12 mouse cellular contexts compared by ENCODE assay signal in genomic region chr9:86624039-86624438, GRCm38 (mm10). TPM values are rescaled to one million over a fixed set of nuclear protein-coding genes. Genes with fewer than 3 reads are reported as not detected.
DNase-seq lines count a peak whose midpoint lies in the region; ATAC-seq and TF ChIP-seq lines count a peak whose summit lies in the region.
"Had no signal": no experiment of that assay in that cellular context is flagged by ENCODE, and none has a peak within 500 bp of the region (broad histone marks: within the 10 kb centered on the region; RNA-seq: fewer than 3 reads in every experiment).

No protein-coding gene starts in this region.

- H3K27me3 ChIP-seq in limb, embryonic 15.5 days = no peaks in the 10 kb centered on the region
- no peaks in the 10 kb centered on the region for H3K27me3 ChIP-seq in limb, embryonic 10.5 days (ENCODE audit: low read depth, poor library complexity, severe bottlenecking)
- H3K27me3 ChIP-seq in C2C12 (ENCODE audit: control insufficient read depth, insufficient read depth, insufficient read length) = no peaks in the 10 kb centered on the region

- peak overlapping the region; percentile 1; the same call in 1 of the 2 replicates for H3K27ac ChIP-seq in limb, embryonic 15.5 days
- no peak overlapping the region for H3K27ac ChIP-seq in limb, embryonic 10.5 days
- peak overlapping the region; percentile 90 for H3K27ac ChIP-seq in embryonic fibroblast, embryonic 13.5 days (ENCODE audit: insufficient read depth, low read length)
- H3K27ac ChIP-seq: kidney, postnatal 0 days had no signal

- H3ac ChIP-seq in C2C12 (ENCODE audit: control insufficient read depth, insufficient read length, low read depth) = no peak overlapping the region

- ATAC-seq in limb, embryonic 15.5 days (ENCODE audit: insufficient number of reproducible peaks, low FRiP score, low TSS enrichment, low read depth) = no peak
- ATAC-seq: forebrain, postnatal 0 days; hindbrain, embryonic 16.5 days had no signal

- no peak overlapping the region for H3K4me2 ChIP-seq in limb, embryonic 15.5 days

- no peaks in the 10 kb centered on the region for H3K36me3 ChIP-seq in limb, embryonic 15.5 days
- no peaks in the 10 kb centered on the region for H3K36me3 ChIP-seq in limb, embryonic 10.5 days
- peaks cover 4% of the 10 kb centered on the region for H3K36me3 ChIP-seq in C2C12 (ENCODE audit: control insufficient read depth, insufficient read depth)

- 70% methylated on average over 12 of the region's 12 CpGs for WGBS in limb, embryonic 15.5 days
- WGBS in limb, embryonic 10.5 days = 92% methylated on average over 12 of the region's 12 CpGs

- H3K4me1 ChIP-seq in limb, embryonic 15.5 days = peaks cover 11% of the 10 kb centered on the region
- H3K4me1 ChIP-seq in limb, embryonic 10.5 days = no peaks in the 10 kb centered on the region
- H3K4me1 ChIP-seq in embryonic fibroblast, embryonic 13.5 days (ENCODE audit: control insufficient read depth, insufficient read depth, low read length) = peaks cover 38% of the 10 kb centered on the region

- H3K9ac ChIP-seq in limb, embryonic 15.5 days = no peak overlapping the region
- H3K9ac ChIP-seq: forebrain, postnatal 0 days had no signal

- H3K79me3 ChIP-seq in C2C12 (ENCODE audit: low read depth) = no peaks in the 10 kb centered on the region

- H3K79me2 ChIP-seq in C2C12 (ENCODE audit: control insufficient read depth, insufficient read depth) = peaks cover 11% of the 10 kb centered on the region

- H3K9me3 ChIP-seq in limb, embryonic 15.5 days = no peaks in the 10 kb centered on the region
- no peaks in the 10 kb centered on the region for H3K9me3 ChIP-seq in limb, embryonic 10.5 days (replicated peaks)

- H3K4me3 ChIP-seq in limb, embryonic 15.5 days = no peak overlapping the region
- no peak overlapping the region for H3K4me3 ChIP-seq in limb, embryonic 10.5 days
- no peak overlapping the region for H3K4me3 ChIP-seq in C2C12 (ENCODE audit: insufficient read depth, poor library complexity, severe bottlenecking)
- no peak overlapping the region for H3K4me3 ChIP-seq in embryonic fibroblast, embryonic 13.5 days (ENCODE audit: insufficient read depth, low read length)

- TF ChIP-seq CTCF in C2C12 (IDR thresholded peaks at IDR 0.05; ENCODE audit: control insufficient read depth, insufficient read depth, insufficient read length) = no peak
- TF ChIP-seq CTCF in embryonic fibroblast, embryonic 13.5 days (IDR thresholded peaks at IDR 0.05; ENCODE audit: borderline replicate concordance, insufficient read depth, low read length) = no peak

- no peak for TF ChIP-seq POLR2A in embryonic fibroblast, embryonic 13.5 days (IDR thresholded peaks at IDR 0.05; ENCODE audit: low read depth, low read length)

- DNase-seq in limb, embryonic 10.5 days (ENCODE audit: low spot score) = no peak
- DNase-seq in CD4-positive, CD25-positive, alpha-beta regulatory T cell, adult 2 months (ENCODE audit: low read depth, low spot score) = peak; percentile 12
- no peak for DNase-seq in adrenal gland, postnatal 14 days
- no peak for DNase-seq in gastrocnemius, postnatal 25 days
- DNase-seq: adrenal gland, postnatal 25 days; forebrain, postnatal 0 days had no signal

TF ChIP-seq in C2C12, 6 proteins besides CTCF, POLR2A, EP300 and RAD21:
- TF ChIP-seq MYOD1 (IDR thresholded peaks at IDR 0.05; ENCODE audit: control insufficient read depth, insufficient read length, low read depth) (peak; percentile 61), MAX (IDR thresholded peaks at IDR 0.05) (peak; percentile 47), CEBPB (IDR thresholded peaks at IDR 0.05; ENCODE audit: low read depth) (no peak), USF1 (IDR thresholded peaks at IDR 0.05; ENCODE audit: low read depth) (no peak), FOSL1 (IDR thresholded peaks at IDR 0.05; ENCODE audit: insufficient read depth, low read length, poor library complexity, severe bottlenecking) (no peak), MYOG (IDR thresholded peaks at IDR 0.05; ENCODE audit: control insufficient read depth, extremely low read depth, insufficient read length) (no peak)

RNA-seq across cellular contexts. Expression of gene Rwdd2a, which starts 52.2 kb away (rescaled TPM):
- 3.2 and 3.4 TPM in 2 replicates for polyA plus RNA-seq in limb, embryonic 15.5 days (2015; fragmentation: Nextera tagmentation; extraction: Ambion mirVana)
- polyA plus RNA-seq in limb, embryonic 10.5 days (2016; fragmentation: Nextera tagmentation; extraction: Ambion mirVana) = 1.6 and 2.6 TPM in 2 replicates
- polyA plus RNA-seq in C2C12 (2012; fragmentation: generic; extraction: Trizol) = 0.80 TPM
- polyA plus RNA-seq in embryonic fibroblast, embryonic 13.5 days (2011; ENCODE audit: insufficient read length, low read depth, missing spikeins) = 2.2 and 2.3 TPM in 2 replicates
- 4.7 and 4.9 TPM in 2 replicates for total RNA-seq in adrenal gland, postnatal 14 days (2021)
- total RNA-seq in gastrocnemius, postnatal 25 days (2021) = under 1 TPM; 0.26 to 0.27 TPM
- total RNA-seq: megakaryocyte-erythroid progenitor cell, adult 5-6 weeks had no signal

RNA-seq across cellular contexts. Expression of gene Pgm3, which starts 52.4 kb away (rescaled TPM):
- polyA plus RNA-seq in limb, embryonic 15.5 days (2015; fragmentation: Nextera tagmentation; extraction: Ambion mirVana) = 38.6 and 39.5 TPM in 2 replicates
- 34.2 and 37.2 TPM in 2 replicates for polyA plus RNA-seq in limb, embryonic 10.5 days (2016; fragmentation: Nextera tagmentation; extraction: Ambion mirVana)
- 8.9 TPM for polyA plus RNA-seq in C2C12 (2012; fragmentation: generic; extraction: Trizol)
- 27.6 and 30.8 TPM in 2 replicates for polyA plus RNA-seq in embryonic fibroblast, embryonic 13.5 days (2011; ENCODE audit: insufficient read length, low read depth, missing spikeins)
- 23.0 and 29.3 TPM in 2 replicates for total RNA-seq in adrenal gland, postnatal 14 days (2021)
- 1 to 10 TPM; 4.2 to 5.0 TPM for total RNA-seq in gastrocnemius, postnatal 25 days (2021)
